Mouse (Mus musculus) forebrain, embryonic 10.5 days (tissue): ENCODE measurements around the gene Rnf208. TPM values are rescaled to one million over a fixed set of nuclear protein-coding genes. Genes with fewer than 3 reads are reported as not detected.

Experiments
- DNase-seq: peaks from one replicate; pipeline ENCODE4 v3.0.0-alpha.2; 2017; ENCODE audit warnings: low spot score; ENCODE audit errors: extremely low spot score
- H3K27ac ChIP-seq: fragments of 300-500 bp; sonication (generic); 2 replicates; pipeline ENCODE4 v1.5.1; 2016; ENCODE audit warnings: mild to moderate bottlenecking
- H3K27me3 ChIP-seq: fragments of 300-500 bp; sonication (generic); 2 replicates; pipeline ENCODE4 v1.6.1; 2016; ENCODE audit warnings: mild to moderate bottlenecking; ENCODE audit not compliant: poor library complexity, severe bottlenecking
- H3K36me3 ChIP-seq: fragments of 300-500 bp; sonication (generic); replicated peaks from 2 replicates; pipeline ENCODE4 v1.6.1; 2016; ENCODE audit warnings: mild to moderate bottlenecking, moderate library complexity
- H3K4me1 ChIP-seq: fragments of 300-500 bp; sonication (generic); 2 replicates; pipeline ENCODE4 v1.6.1; 2016
- H3K4me3 ChIP-seq: fragments of 300-500 bp; sonication (generic); 2 replicates; pipeline ENCODE4 v1.5.1; 2016; ENCODE audit warnings: mild to moderate bottlenecking, moderate library complexity
- H3K9me3 ChIP-seq: fragments of 300-500 bp; sonication (generic); 2 replicates; pipeline ENCODE4 v1.6.1; 2016; ENCODE audit warnings: mild to moderate bottlenecking, moderate library complexity
- WGBS: fragments of 180-500 bp; shearing (Covaris S2); methylation state at CpG from one replicate; pipeline ENCODE4 v1.1.7; 2016; 5-methylcytosine and 5-hydroxymethylcytosine counted together
- polyA plus RNA-seq: library from polyadenylated mRNA; unstranded; fragments of >200 nt; fragmentation: Nextera tagmentation; extraction: Ambion mirVana; gene quantifications from 2 replicates; pipeline ENCODE4 v1.2.1, GENCODE M21; 2016

The Rnf208 gene
- 23.3 and 26.5 TPM in 2 replicates for polyA plus RNA-seq

DNA sequence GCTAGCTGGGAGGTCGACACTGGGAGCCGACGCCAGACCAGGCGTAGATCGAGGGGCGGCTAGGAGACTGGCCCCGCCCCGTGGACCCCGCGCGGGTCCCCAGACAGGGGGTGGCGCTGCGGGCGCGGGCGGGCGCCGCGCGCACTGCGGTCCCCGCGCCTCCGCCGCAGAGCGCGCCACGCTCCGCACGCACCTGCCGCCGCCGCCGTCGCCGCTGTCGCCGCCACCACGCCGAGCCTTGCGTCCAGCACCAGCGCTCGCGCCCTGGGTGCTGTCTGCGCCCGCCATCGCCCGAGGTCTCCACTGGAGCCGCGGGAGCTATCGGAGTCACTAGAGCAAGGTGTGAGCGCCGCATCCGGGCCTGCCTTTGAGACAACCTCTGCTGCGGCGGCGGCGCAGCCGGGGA, at the start of gene Rnf208, which contains the start of gene Cysrt1:
Rnf208 (plus strand) TSS at position 155 of the 406 bp plus-strand sequence.
Cysrt1 (minus strand) TSS at position 352 of the 406 bp plus-strand sequence.
- H3K36me3 ChIP-seq, result peaks cover 26% of the 10 kb centered on the region
- H3K4me3 ChIP-seq, result peak within 1 kb of the TSS; percentile 76
- peaks cover 49% of the 10 kb centered on the region for H3K27me3 ChIP-seq
- no peak for DNase-seq
- peak within 1 kb of the TSS; percentile 84 for H3K27ac ChIP-seq
- no peaks in the 10 kb centered on the region for H3K9me3 ChIP-seq
- H3K4me1 ChIP-seq, result peaks cover 34% of the 10 kb centered on the region
- under 1% methylated on average over 59 of the region's 59 CpGs for WGBS

DNA sequence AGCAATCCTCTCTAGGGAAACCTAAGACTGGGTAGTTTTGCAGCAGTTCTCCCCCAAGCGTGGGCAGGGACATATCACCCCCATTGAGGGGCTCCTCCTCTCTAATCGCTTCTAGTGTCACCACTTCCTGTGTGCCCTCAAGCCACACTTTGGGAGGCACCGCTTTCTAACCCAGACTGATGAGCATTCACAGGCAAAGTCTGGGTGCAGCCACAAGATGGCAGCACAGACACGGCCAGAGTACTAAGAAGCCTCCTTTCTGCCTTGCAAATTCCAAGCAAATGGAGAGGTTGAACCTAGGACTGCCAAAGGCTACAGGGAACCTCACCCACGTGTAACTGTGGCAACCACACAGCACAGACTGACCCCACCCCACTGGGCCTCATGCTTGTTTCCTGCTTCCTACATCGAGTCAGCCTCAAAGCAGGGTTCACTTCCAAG, 48.7 kb upstream of the Rnf208 start:
- DNase-seq, result peak; percentile 84
- H3K4me3 ChIP-seq, result no peak overlapping the region
- peaks cover 45% of the 10 kb centered on the region for H3K4me1 ChIP-seq
- peaks cover 45% of the 10 kb centered on the region for H3K27me3 ChIP-seq
- 5% methylated on average over 6 of the region's 6 CpGs for WGBS
- H3K27ac ChIP-seq, result no peak overlapping the region
- H3K36me3 ChIP-seq, result peaks cover 6% of the 10 kb centered on the region
- no peaks in the 10 kb centered on the region for H3K9me3 ChIP-seq

DNA sequence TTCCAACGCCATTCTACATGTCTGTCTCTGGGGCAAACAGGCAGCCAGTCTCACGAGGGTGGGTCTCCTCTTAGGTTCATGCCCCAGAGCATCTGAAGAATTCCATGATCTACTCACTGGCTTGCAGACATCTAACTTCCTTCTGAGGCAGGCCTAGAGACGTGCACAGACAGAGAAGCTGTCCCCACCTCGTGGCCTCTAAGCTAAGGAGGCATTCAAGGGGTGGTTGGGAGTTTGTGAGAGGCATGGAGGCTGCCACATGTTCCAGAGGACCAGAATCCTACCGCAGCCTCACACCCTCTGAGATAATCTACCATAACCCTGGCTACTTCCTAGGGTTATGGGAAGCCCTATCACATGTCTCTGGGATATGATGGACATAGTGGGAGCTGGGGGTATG, 48.0 kb upstream of the Rnf208 start:
- H3K4me1 ChIP-seq, result peaks cover 45% of the 10 kb centered on the region
- WGBS, result 80% methylated on average over 5 of the region's 5 CpGs

DNA sequence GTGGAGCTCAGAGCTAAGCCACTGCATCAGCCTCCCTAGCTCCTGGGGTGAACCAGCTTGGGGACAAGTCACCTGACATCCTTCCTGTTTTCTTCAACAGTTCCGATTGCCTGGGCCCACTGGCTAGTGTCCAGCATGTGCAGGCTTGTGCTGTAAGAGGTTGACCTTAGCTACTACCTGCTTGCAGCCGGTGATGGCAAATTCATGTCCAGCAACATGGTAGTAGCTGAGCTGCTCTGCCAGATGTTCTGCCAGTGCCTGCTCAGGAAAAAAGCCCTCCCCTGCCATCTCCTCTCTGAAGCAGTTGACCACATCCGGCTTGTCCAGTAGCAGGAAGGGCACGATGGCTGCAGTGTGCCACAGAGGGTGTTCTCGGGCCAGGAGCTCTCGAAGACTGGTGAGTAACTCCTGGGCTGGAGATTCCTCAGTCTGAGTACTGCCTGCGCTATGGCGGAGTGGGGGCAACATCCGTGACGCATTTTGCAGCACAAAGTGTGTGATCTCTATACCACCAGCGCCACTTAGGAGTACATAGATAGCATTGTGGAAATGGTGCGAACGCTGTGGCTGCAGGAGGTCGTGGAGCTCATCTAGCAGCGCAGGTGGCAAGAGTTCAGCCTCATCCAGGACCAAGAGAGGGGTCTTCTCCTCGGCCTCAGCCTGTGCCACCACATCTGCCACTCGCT, 47.4 kb upstream of the Rnf208 start:
- peaks cover 45% of the 10 kb centered on the region for H3K27me3 ChIP-seq
- H3K9me3 ChIP-seq, result no peaks in the 10 kb centered on the region
- peaks cover 18% of the 10 kb centered on the region for H3K36me3 ChIP-seq
- 85% methylated on average over 17 of the region's 17 CpGs for WGBS
- no peak overlapping the region for H3K27ac ChIP-seq
- 0 out of 2 replicates have a peak overlapping the region, but pooled peaks have one; percentile 38 for H3K4me3 ChIP-seq
- H3K4me1 ChIP-seq, result peaks cover 45% of the 10 kb centered on the region
- no peak for DNase-seq

More for the DNA sequence above, 48.0 kb upstream of the Rnf208 start:
- no peak overlapping the region for H3K27ac ChIP-seq
- peaks cover 45% of the 10 kb centered on the region for H3K27me3 ChIP-seq
- no peak for DNase-seq
- H3K4me3 ChIP-seq, result no peak overlapping the region
- H3K36me3 ChIP-seq, result peaks cover 12% of the 10 kb centered on the region
- no peaks in the 10 kb centered on the region for H3K9me3 ChIP-seq

DNA sequence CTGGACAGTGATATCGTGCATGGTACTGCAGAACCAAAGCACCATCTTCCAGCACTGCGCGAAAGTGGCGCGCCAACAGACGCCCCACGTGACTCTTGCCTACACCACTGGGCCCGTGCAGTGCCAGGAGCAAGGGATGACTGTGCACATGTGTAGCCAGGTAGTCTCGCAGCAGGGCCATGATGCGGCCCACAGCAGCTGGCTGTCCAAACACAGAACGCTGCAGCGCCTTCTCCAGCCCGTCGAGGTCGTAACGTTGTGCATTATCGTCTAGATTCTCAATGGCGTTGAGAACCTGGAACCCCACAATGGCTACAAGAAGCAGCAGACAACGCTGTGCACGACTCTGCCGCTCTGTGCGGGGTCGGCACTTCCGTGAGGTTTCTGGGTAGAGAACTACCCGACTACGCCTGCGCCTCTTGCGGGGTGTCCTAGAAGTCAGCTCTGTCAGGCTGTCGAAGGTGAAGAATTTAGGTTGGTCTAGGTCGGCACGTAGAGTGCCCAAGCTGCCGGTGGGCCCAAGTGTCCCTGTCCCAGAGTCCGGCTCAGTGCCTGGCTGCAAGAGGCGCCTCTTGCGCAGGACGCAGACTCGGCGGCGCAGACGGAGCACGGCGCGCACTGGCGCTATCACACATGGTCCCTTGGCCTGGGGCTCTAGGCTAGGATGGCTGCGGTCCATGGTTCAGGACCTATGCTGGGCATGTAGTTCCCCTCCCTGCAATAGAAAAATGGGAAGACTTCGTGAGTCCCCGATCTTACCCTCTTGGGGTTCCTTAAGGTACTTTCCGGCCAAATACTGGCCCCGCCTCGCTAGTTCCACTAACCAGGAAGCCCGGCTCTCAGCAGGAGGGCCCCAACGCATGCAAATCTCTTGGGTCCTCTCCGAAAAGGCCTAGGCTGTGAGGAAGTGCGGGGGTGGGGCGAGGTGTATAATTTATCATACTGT, 46.6 kb upstream of the Rnf208 start:
- 19% methylated on average over 55 of the region's 55 CpGs for WGBS
- DNase-seq, result no peak
- Histone ChIP-seq H3K9me3 (no peaks in the 10 kb centered on the region), H3K27ac (peak overlapping the region; percentile 22; the same call in 1 of the 2 replicates), H3K4me3 (peak overlapping the region; percentile 38), H3K27me3 (peaks cover 45% of the 10 kb centered on the region), H3K4me1 (peaks cover 45% of the 10 kb centered on the region), H3K36me3 (peaks cover 26% of the 10 kb centered on the region)

DNA sequence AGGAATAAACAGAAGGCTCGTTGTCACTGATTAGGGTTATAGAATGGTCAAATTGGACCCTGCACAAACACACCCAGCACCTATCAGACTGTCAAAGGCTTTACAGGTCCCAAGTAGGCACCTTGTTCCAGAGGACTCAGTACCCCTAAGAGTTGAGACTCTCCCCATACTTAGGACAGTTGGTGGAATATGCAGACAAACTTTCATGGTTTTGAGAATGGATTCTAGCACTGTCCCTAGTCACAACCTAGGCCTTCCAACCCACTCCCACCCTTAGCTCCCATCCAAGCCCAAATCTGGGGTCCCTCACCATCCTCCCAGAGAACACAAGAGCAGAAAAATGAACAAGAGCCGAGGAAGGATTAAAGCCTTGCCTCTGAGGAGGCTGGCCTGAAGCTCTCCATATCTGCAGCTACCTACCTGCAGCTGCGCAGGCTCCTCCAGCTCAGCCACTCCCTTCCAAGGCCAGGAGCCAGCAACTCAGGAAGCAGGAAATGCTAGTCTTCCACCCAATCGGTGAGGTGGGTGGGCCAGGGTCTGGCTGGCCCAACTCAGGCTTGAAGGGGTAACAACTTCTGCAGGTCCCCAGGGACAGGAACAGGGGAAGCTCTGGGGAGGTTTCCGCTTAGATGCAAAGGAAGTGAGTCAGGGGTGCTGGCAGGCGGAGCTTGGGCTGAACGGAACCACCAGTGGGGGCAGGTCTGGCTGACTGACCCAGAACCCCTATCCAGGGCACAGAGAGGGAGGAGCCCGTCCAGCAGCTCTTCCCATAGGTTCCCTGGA, 45.7 kb upstream of the Rnf208 start, which contains the start of gene Tor4a:
Tor4a (minus strand) TSS at position 715 of the 783 bp plus-strand sequence.
- Histone ChIP-seq H3K9me3 (no peaks in the 10 kb centered on the region), H3K4me1 (peaks cover 45% of the 10 kb centered on the region), H3K27ac (peak within 1 kb of the TSS; percentile 22; the same call in 1 of the 2 replicates), H3K27me3 (peaks cover 45% of the 10 kb centered on the region), H3K36me3 (peaks cover 35% of the 10 kb centered on the region), H3K4me3 (peak within 1 kb of the TSS; percentile 38)
- 10% methylated on average over 8 of the region's 8 CpGs for WGBS
- DNase-seq, result no peak

DNA sequence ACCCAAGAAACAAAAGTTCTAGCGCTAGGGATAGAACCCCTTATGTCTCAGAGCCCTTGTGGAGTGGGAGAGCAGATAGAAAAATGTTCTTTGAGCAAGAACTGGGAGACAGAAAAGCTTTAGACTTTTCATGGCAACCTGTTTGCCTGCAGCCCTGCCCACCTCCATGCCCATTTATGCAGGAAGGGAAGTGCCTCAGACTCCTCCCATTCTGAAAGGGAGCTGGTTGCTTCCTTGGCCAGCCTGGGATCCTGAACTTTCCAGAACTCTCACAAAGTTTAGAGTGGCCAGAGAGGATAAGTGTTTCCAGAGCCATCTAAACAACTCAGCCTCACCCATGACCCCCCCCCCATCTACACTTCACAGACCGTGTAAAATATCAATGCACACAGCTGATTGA, 44.9 kb upstream of the Rnf208 start:
- Histone ChIP-seq H3K4me3 (0 out of 2 replicates have a peak overlapping the region, but pooled peaks have one; percentile 21), H3K27me3 (peaks cover 45% of the 10 kb centered on the region), H3K9me3 (no peaks in the 10 kb centered on the region), H3K36me3 (peaks cover 43% of the 10 kb centered on the region), H3K4me1 (peaks cover 45% of the 10 kb centered on the region), H3K27ac (no peak overlapping the region)
- 22% methylated on average over 2 of the region's 2 CpGs for WGBS
- DNase-seq, result no peak

DNA sequence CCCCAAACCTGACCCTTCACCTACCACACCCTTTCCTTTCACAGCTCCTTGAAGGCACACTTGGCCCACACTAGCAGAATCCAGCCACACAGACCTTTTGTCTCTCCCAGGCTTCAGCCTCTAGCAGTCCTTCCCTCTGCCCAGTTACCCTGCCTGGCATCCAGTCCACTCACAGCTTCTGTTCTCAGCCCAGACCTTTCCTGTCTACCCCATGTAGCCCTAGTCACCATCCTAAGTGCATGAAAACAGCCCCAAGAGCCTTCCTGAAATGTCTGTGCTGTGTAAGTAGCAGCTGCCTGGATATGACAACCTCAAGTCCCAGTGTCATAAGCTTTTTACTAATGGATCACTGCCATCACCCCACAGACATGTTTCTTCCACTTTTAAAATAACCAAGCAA, 44.1 kb upstream of the Rnf208 start:
- no peaks in the 10 kb centered on the region for H3K9me3 ChIP-seq
- H3K27me3 ChIP-seq, result peaks cover 45% of the 10 kb centered on the region
- H3K36me3 ChIP-seq, result peaks cover 51% of the 10 kb centered on the region
- no peak for DNase-seq
- H3K4me1 ChIP-seq, result peaks cover 44% of the 10 kb centered on the region
- H3K4me3 ChIP-seq, result no peak overlapping the region
- H3K27ac ChIP-seq, result no peak overlapping the region

DNA sequence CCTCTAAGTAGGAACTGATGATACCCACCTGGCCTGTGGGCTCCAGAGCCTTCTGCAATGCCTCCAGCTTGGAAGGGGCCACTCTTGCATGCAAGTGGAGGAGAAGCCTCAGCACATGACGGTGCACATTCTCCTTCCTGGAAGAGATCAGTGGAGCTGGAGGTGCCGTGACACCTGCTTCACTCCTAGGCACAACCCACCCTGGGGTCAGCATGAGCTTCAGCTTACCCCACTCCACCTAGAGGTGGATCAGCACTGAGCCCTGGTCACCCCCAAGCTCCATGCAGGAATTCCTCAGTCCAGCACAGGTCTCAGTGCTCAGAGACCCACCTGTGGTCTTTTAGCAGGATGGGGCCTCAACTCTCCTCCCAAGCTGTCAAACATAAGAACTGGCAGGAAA, 41.4 kb upstream of the Rnf208 start:
- Histone ChIP-seq H3K4me1 (peaks cover 25% of the 10 kb centered on the region), H3K27ac (no peak overlapping the region), H3K36me3 (peaks cover 78% of the 10 kb centered on the region), H3K9me3 (no peaks in the 10 kb centered on the region), H3K27me3 (peaks cover 24% of the 10 kb centered on the region), H3K4me3 (no peak overlapping the region)
- no peak for DNase-seq
- 100% methylated on average over 2 of the region's 2 CpGs for WGBS

DNA sequence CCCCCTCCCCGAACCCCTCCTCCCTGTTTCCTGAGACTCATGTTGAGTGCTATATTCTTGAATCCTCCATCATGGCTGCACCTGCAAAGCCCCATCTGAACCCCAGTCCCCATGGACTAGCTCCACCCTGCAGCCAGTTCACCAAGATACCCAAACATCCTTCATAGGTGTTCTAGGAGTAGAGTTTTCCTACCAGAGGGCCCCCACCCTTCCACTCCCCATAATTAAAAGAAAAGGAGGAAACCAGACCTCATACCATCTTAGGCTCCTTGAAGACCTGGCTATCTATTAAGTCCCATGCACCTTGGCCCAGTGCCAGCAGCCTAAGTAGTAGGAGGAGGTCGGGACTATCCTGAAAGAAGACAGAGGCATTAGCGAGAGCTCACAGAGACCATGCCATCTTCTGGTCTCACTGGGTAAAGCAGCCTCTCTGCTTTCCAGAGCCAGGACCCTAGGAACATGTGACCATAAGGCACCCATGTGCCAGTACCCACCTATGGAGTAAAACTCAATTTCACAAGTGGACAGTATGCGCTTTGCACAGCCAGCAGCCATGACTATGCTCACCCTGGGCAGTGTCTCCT, 38.3 kb upstream of the Rnf208 start:
- Histone ChIP-seq H3K27me3 (no peaks in the 10 kb centered on the region), H3K4me3 (no peak overlapping the region), H3K9me3 (no peaks in the 10 kb centered on the region), H3K36me3 (peaks cover 99% of the 10 kb centered on the region), H3K27ac (no peak overlapping the region), H3K4me1 (0 out of 2 replicates have a peak, but pooled peaks cover under 1% of the 10 kb centered on the region)
- WGBS, result 76% methylated on average over 4 of the region's 4 CpGs
- no peak for DNase-seq

DNA sequence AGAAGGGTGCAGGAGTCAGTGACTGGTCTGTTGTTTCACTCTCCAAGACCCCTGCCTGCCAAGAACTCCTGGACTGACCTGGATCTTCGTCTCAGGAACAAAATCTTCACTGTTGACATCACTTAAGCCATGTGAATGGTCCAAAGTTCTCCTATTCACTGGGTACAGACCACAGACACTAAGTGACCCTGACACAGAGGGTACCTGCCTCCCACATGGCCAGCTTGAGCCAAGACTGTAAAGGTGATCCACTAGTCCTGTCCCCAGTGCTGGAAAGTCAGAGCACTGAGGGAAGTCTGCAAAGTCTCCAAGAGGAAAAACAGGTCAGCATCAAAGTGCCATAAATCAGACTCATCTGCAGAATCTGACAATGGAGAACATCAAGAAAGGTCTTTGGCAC, 34.5 kb upstream of the Rnf208 start:
- Histone ChIP-seq H3K27me3 (peaks cover 6% of the 10 kb centered on the region), H3K27ac (no peak overlapping the region), H3K4me1 (peaks cover 26% of the 10 kb centered on the region), H3K4me3 (no peak overlapping the region), H3K9me3 (no peaks in the 10 kb centered on the region), H3K36me3 (peaks cover 71% of the 10 kb centered on the region)
- 91% methylated on average over 1 of the region's 1 CpGs for WGBS
- no peak for DNase-seq

DNA sequence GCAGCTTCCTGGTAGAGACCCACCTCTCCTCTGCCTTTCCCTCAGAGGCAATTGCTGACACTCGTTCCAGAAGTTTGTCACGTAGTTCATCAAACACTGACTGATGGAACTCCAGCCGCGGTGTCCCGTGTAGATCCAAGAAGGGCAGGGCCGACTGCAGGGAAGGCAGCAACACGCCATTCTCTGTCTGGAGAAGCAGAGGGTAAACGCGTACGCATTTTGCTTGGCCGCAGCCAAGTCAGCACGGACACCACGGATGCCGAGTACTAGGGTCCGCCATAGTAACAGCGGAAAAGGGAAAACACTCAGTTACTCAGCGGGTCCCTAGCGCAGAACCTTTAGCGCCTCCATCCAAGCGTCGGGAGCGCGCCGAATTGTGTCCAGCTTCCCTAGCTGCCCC, 31.4 kb upstream of the Rnf208 start:
- peak overlapping the region; percentile 95 for H3K4me3 ChIP-seq
- 1% methylated on average over 24 of the region's 24 CpGs for WGBS
- H3K27ac ChIP-seq, result peak overlapping the region; percentile 99
- H3K9me3 ChIP-seq, result no peaks in the 10 kb centered on the region
- no peak for DNase-seq
- H3K27me3 ChIP-seq, result peaks cover 22% of the 10 kb centered on the region
- peaks cover 26% of the 10 kb centered on the region for H3K4me1 ChIP-seq
- peaks cover 40% of the 10 kb centered on the region for H3K36me3 ChIP-seq
